In the genomic region with DNA sequence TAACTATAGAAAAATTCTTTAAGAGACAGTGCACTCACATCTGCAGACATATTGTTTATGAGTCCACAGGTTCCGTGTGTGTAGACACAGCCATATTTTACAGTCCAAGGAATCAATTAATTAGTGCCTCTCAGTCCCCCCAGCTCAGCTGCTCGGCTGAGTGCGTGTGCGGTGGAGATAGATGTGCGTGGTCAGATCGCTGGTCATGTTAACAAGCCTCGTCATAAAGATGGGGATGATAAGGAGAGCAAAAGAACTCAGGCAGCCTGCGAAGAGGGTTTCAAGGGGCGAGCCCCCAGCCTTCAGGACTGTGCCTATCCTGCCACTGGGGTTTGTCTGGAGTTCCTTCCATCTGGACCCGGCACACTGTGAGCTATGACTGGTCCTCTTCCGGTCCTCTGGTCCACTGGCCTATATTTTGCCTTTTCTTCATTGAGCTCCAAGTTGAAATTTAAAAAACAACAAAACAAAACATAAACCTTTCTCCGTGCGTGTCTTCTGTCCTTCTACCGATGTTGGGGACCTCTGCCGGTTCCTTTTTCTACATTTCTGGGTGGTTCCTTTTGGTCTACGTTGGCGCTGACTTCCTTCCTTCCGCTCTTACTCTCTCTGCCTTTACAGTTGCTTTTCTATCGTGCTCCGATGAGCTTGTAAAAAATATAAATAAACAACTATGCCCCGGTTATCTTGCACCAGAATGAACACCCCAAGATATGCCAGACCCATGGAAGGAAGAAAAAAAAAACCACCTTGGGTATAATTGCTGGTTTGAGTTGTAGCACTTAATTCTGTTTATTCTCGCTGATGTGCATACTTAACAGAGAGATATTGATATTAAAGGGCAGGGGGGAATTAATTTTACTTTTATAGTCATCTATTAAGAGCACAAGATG, we compare ENCODE assay signal across 30 mouse cellular contexts. TPM values are rescaled to one million over a fixed set of nuclear protein-coding genes. Genes with fewer than 3 reads are reported as not detected.
DNase-seq lines count a peak whose midpoint lies in the region; ATAC-seq and TF ChIP-seq lines count a peak whose summit lies in the region.
"Had no signal": no experiment of that assay in that cellular context is flagged by ENCODE, and none has a peak within 500 bp of the region (broad histone marks: within the 10 kb centered on the region; RNA-seq: fewer than 3 reads in every experiment).

No protein-coding gene starts in this region.

- peak overlapping the region; percentile 47 for H3K4me2 ChIP-seq in neural tube, embryonic 12.5 days (replicated peaks)
- H3K4me2 ChIP-seq in myocyte (ENCODE audit: low read depth), result peak overlapping the region; percentile 100
- H3K4me2 ChIP-seq in intestine, postnatal 0 days (replicated peaks; ENCODE audit: low read depth), result no peak overlapping the region
- no peak overlapping the region for H3K4me2 ChIP-seq in liver, embryonic 12.5 days
- H3K4me2 ChIP-seq: embryonic facial prominence, embryonic 13.5 days; heart, embryonic 15.5 days; hindbrain, embryonic 12.5 days; liver, embryonic 11.5 days; midbrain, embryonic 11.5 days had no signal

- no peak for DNase-seq in neural tube, embryonic 10.5 days (ENCODE audit: extremely low spot score, low spot score)
- DNase-seq in limb, embryonic 10.5 days (ENCODE audit: low spot score), result no peak
- DNase-seq in ovary, postnatal 10 days (ENCODE audit: low spot score), result no peak
- DNase-seq: adrenal gland, postnatal 25 days; cerebellum, adult 11-12 months; cerebellum, postnatal 10 days; gastrocnemius, postnatal 10 days; heart, postnatal 36 days; liver, postnatal 0 days; lung, postnatal 36 days had no signal

- H3K36me3 ChIP-seq in neural tube, embryonic 12.5 days, result no peaks in the 10 kb centered on the region
- H3K36me3 ChIP-seq in limb, embryonic 10.5 days, result no peaks in the 10 kb centered on the region
- H3K36me3 ChIP-seq in myocyte (ENCODE audit: control insufficient read depth, insufficient read depth), result no peaks in the 10 kb centered on the region
- no peaks in the 10 kb centered on the region for H3K36me3 ChIP-seq in intestine, postnatal 0 days (ENCODE audit: control insufficient read depth, insufficient read depth)
- no peaks in the 10 kb centered on the region for H3K36me3 ChIP-seq in liver, embryonic 12.5 days
- H3K36me3 ChIP-seq: embryonic facial prominence, embryonic 13.5 days; forebrain, embryonic 10.5 days; heart, embryonic 10.5 days; heart, embryonic 15.5 days; hindbrain, embryonic 12.5 days had no signal

- no peaks in the 10 kb centered on the region for H3K9me3 ChIP-seq in neural tube, embryonic 12.5 days
- H3K9me3 ChIP-seq in limb, embryonic 10.5 days (replicated peaks), result no peaks in the 10 kb centered on the region
- H3K9me3 ChIP-seq in intestine, postnatal 0 days (ENCODE audit: control insufficient read depth), result no peaks in the 10 kb centered on the region
- no peaks in the 10 kb centered on the region for H3K9me3 ChIP-seq in liver, embryonic 12.5 days (replicated peaks)
- H3K9me3 ChIP-seq: embryonic facial prominence, embryonic 13.5 days; forebrain, embryonic 10.5 days; heart, embryonic 10.5 days; heart, embryonic 15.5 days; hindbrain, embryonic 12.5 days had no signal

- peaks cover 25% of the 10 kb centered on the region for H3K79me2 ChIP-seq in myocyte (ENCODE audit: control insufficient read depth, insufficient read depth)

- H3K27ac ChIP-seq in neural tube, embryonic 12.5 days, result no peak overlapping the region
- peak overlapping the region; percentile 8; the same call in 1 of the 2 replicates for H3K27ac ChIP-seq in limb, embryonic 10.5 days
- no peak overlapping the region for H3K27ac ChIP-seq in intestine, postnatal 0 days (ENCODE audit: low read depth, low read length)
- H3K27ac ChIP-seq in liver, embryonic 12.5 days, result no peak overlapping the region
- H3K27ac ChIP-seq: embryonic facial prominence, embryonic 13.5 days; forebrain, embryonic 10.5 days; heart, embryonic 10.5 days; heart, embryonic 15.5 days; hindbrain, embryonic 12.5 days; layer of hippocampus, adult 2 months had no signal

- peaks cover 10% of the 10 kb centered on the region; the same call in 1 of the 2 replicates for H3K4me1 ChIP-seq in neural tube, embryonic 12.5 days
- peaks cover 28% of the 10 kb centered on the region for H3K4me1 ChIP-seq in limb, embryonic 10.5 days
- H3K4me1 ChIP-seq in intestine, postnatal 0 days (replicated peaks; ENCODE audit: control insufficient read depth, insufficient read depth, low read length), result no peaks in the 10 kb centered on the region
- no peaks in the 10 kb centered on the region for H3K4me1 ChIP-seq in liver, embryonic 12.5 days
- H3K4me1 ChIP-seq: embryonic facial prominence, embryonic 13.5 days had no signal

- peak overlapping the region; percentile 16; the same call in 1 of the 2 replicates for H3K4me3 ChIP-seq in neural tube, embryonic 12.5 days
- 0 out of 2 replicates have a peak overlapping the region, but pooled peaks have one; percentile 18 for H3K4me3 ChIP-seq in limb, embryonic 10.5 days
- H3K4me3 ChIP-seq in myocyte, result peak overlapping the region; percentile 26
- no peak overlapping the region for H3K4me3 ChIP-seq in intestine, postnatal 0 days (ENCODE audit: low read depth, low read length)
- no peak overlapping the region for H3K4me3 ChIP-seq in liver, embryonic 12.5 days
- H3K4me3 ChIP-seq: embryonic facial prominence, embryonic 13.5 days; forebrain, embryonic 10.5 days; heart, embryonic 10.5 days; heart, embryonic 15.5 days; hindbrain, embryonic 12.5 days; layer of hippocampus, adult 2 months had no signal

- H3K9ac ChIP-seq in neural tube, embryonic 12.5 days, result 0 out of 2 replicates have a peak overlapping the region, but pooled peaks have one; percentile 19
- H3K9ac ChIP-seq in intestine, postnatal 0 days (ENCODE audit: low read depth, low read length), result no peak overlapping the region
- no peak overlapping the region for H3K9ac ChIP-seq in liver, embryonic 12.5 days
- H3K9ac ChIP-seq: embryonic facial prominence, embryonic 13.5 days; heart, embryonic 15.5 days; hindbrain, embryonic 12.5 days; liver, postnatal 0 days had no signal

- no peak for ATAC-seq in neural tube, embryonic 12.5 days (ENCODE audit: low FRiP score, low read depth)
- ATAC-seq in intestine, postnatal 0 days, result no peak
- no peak for ATAC-seq in liver, embryonic 12.5 days
- ATAC-seq: forebrain, embryonic 16.5 days; intestine, embryonic 16.5 days; liver, postnatal 0 days had no signal

- peaks cover 98% of the 10 kb centered on the region for H3K27me3 ChIP-seq in neural tube, embryonic 12.5 days (replicated peaks)
- H3K27me3 ChIP-seq in limb, embryonic 10.5 days (ENCODE audit: low read depth, poor library complexity, severe bottlenecking), result peaks cover 100% of the 10 kb centered on the region
- no peaks in the 10 kb centered on the region for H3K27me3 ChIP-seq in myocyte (ENCODE audit: control insufficient read depth, insufficient read depth, insufficient read length)
- peaks cover 99% of the 10 kb centered on the region for H3K27me3 ChIP-seq in intestine, postnatal 0 days (replicated peaks; ENCODE audit: control insufficient read depth, insufficient read depth, low read length)
- peaks cover 99% of the 10 kb centered on the region for H3K27me3 ChIP-seq in liver, embryonic 12.5 days (replicated peaks)

- WGBS in neural tube, embryonic 12.5 days, result 7% methylated on average over 22 of the region's 22 CpGs
- 10% methylated on average over 22 of the region's 22 CpGs for WGBS in limb, embryonic 10.5 days
- WGBS in intestine, postnatal 0 days, result 13% methylated on average over 22 of the region's 22 CpGs
- WGBS in liver, embryonic 12.5 days (ENCODE audit: insufficient replicate concordance), result 11% methylated on average over 22 of the region's 22 CpGs

- TF ChIP-seq POLR2A in myocyte (IDR thresholded peaks at IDR 0.05; ENCODE audit: insufficient read length, low read depth), result no peak

- no peak for TF ChIP-seq CTCF in intestine, postnatal 0 days (IDR thresholded peaks at IDR 0.05; ENCODE audit: low read depth)

- H3ac ChIP-seq in myocyte (ENCODE audit: control insufficient read depth, insufficient read length), result no peak overlapping the region

RNA-seq across cellular contexts. Expression of a gene that starts 8.8 kb away (rescaled TPM):
- polyA plus RNA-seq in neural tube, embryonic 12.5 days (2016; fragmentation: Nextera tagmentation; extraction: Ambion mirVana), result 4.3 and 5.7 TPM in 2 replicates
- polyA plus RNA-seq in limb, embryonic 10.5 days (2016; fragmentation: Nextera tagmentation; extraction: Ambion mirVana), result 2.4 and 4.7 TPM in 2 replicates
- 20.5 TPM for polyA plus RNA-seq in myocyte (2012; fragmentation: generic; extraction: Trizol)
- polyA plus RNA-seq in intestine, postnatal 0 days (2015; fragmentation: Nextera tagmentation; extraction: Ambion mirVana), result not detected in 2 replicates
- polyA plus RNA-seq in liver, embryonic 12.5 days (2016; fragmentation: Nextera tagmentation; extraction: Ambion mirVana), result not detected in 2 replicates
- polyA plus RNA-seq: embryonic facial prominence, embryonic 13.5 days; forebrain, embryonic 10.5 days; forebrain, embryonic 16.5 days; heart, embryonic 10.5 days; heart, embryonic 15.5 days; hindbrain, embryonic 12.5 days; liver, embryonic 11.5 days; liver, postnatal 0 days; lung, embryonic 16.5 days; midbrain, embryonic 11.5 days; midbrain, postnatal 0 days; small intestine, adult 2 months; stomach, embryonic 14.5 days; testis, adult 2 months had no signal

RNA-seq across cellular contexts. Expression of a gene that starts 8.9 kb away (rescaled TPM):
- polyA plus RNA-seq in neural tube, embryonic 12.5 days (2016; fragmentation: Nextera tagmentation; extraction: Ambion mirVana), result 8.1 and 14.2 TPM in 2 replicates
- 0.36 TPM in 1 of 2 replicates, not detected in the other for polyA plus RNA-seq in limb, embryonic 10.5 days (2016; fragmentation: Nextera tagmentation; extraction: Ambion mirVana)
- 5.6 TPM for polyA plus RNA-seq in myocyte (2012; fragmentation: generic; extraction: Trizol)
- polyA plus RNA-seq in intestine, postnatal 0 days (2015; fragmentation: Nextera tagmentation; extraction: Ambion mirVana), result not detected in 2 replicates
- polyA plus RNA-seq in liver, embryonic 12.5 days (2016; fragmentation: Nextera tagmentation; extraction: Ambion mirVana), result not detected in 2 replicates
- polyA plus RNA-seq: embryonic facial prominence, embryonic 13.5 days; forebrain, embryonic 10.5 days; forebrain, embryonic 16.5 days; heart, embryonic 10.5 days; heart, embryonic 15.5 days; hindbrain, embryonic 12.5 days; intestine, embryonic 16.5 days; kidney, embryonic 14.5 days; liver, embryonic 11.5 days; liver, postnatal 0 days; lung, embryonic 16.5 days; midbrain, embryonic 11.5 days; midbrain, postnatal 0 days; small intestine, adult 2 months; stomach, embryonic 14.5 days; testis, adult 2 months had no signal

RNA-seq across cellular contexts. Expression of a gene that starts 21.2 kb away (rescaled TPM):
- polyA plus RNA-seq in neural tube, embryonic 12.5 days (2016; fragmentation: Nextera tagmentation; extraction: Ambion mirVana), result 62.1 and 77.3 TPM in 2 replicates
- 21.4 and 51.4 TPM in 2 replicates for polyA plus RNA-seq in limb, embryonic 10.5 days (2016; fragmentation: Nextera tagmentation; extraction: Ambion mirVana)
- polyA plus RNA-seq in myocyte (2012; fragmentation: generic; extraction: Trizol), result 43.5 TPM
- polyA plus RNA-seq in intestine, postnatal 0 days (2015; fragmentation: Nextera tagmentation; extraction: Ambion mirVana), result 0.25 TPM in 1 of 2 replicates, not detected in the other
- not detected in 2 replicates for polyA plus RNA-seq in liver, embryonic 12.5 days (2016; fragmentation: Nextera tagmentation; extraction: Ambion mirVana)
- polyA plus RNA-seq: forebrain, embryonic 10.5 days; forebrain, embryonic 16.5 days; heart, embryonic 15.5 days; hindbrain, embryonic 12.5 days; liver, postnatal 0 days; lung, embryonic 16.5 days; midbrain, embryonic 11.5 days; midbrain, postnatal 0 days; small intestine, adult 2 months; stomach, embryonic 14.5 days had no signal

RNA-seq across cellular contexts. Expression of a gene that starts 21.8 kb away (rescaled TPM):
- polyA plus RNA-seq in neural tube, embryonic 12.5 days (2016; fragmentation: Nextera tagmentation; extraction: Ambion mirVana), result 32.1 and 35.5 TPM in 2 replicates
- polyA plus RNA-seq in limb, embryonic 10.5 days (2016; fragmentation: Nextera tagmentation; extraction: Ambion mirVana), result 10.6 and 12.7 TPM in 2 replicates
- polyA plus RNA-seq in myocyte (2012; fragmentation: generic; extraction: Trizol), result 1.2 TPM
- polyA plus RNA-seq in intestine, postnatal 0 days (2015; fragmentation: Nextera tagmentation; extraction: Ambion mirVana), result 3.4 and 3.9 TPM in 2 replicates
- 0.92 and 1.2 TPM in 2 replicates for polyA plus RNA-seq in liver, embryonic 12.5 days (2016; fragmentation: Nextera tagmentation; extraction: Ambion mirVana)
- polyA plus RNA-seq: forebrain, embryonic 10.5 days; forebrain, embryonic 16.5 days; liver, postnatal 0 days; midbrain, embryonic 11.5 days; midbrain, postnatal 0 days had no signal

RNA-seq across cellular contexts. Expression of a gene that starts 24.5 kb away (rescaled TPM):
- 6.5 and 17.7 TPM in 2 replicates for polyA plus RNA-seq in neural tube, embryonic 12.5 days (2016; fragmentation: Nextera tagmentation; extraction: Ambion mirVana)
- polyA plus RNA-seq in limb, embryonic 10.5 days (2016; fragmentation: Nextera tagmentation; extraction: Ambion mirVana), result 0.51 and 1.2 TPM in 2 replicates
- polyA plus RNA-seq in myocyte (2012; fragmentation: generic; extraction: Trizol), result 5.8 TPM
- not detected in 2 replicates for polyA plus RNA-seq in intestine, postnatal 0 days (2015; fragmentation: Nextera tagmentation; extraction: Ambion mirVana)
- not detected in 2 replicates for polyA plus RNA-seq in liver, embryonic 12.5 days (2016; fragmentation: Nextera tagmentation; extraction: Ambion mirVana)
- polyA plus RNA-seq: forebrain, embryonic 10.5 days; forebrain, embryonic 16.5 days; heart, embryonic 10.5 days; heart, embryonic 15.5 days; intestine, embryonic 16.5 days; kidney, embryonic 14.5 days; liver, embryonic 11.5 days; liver, postnatal 0 days; lung, embryonic 16.5 days; midbrain, postnatal 0 days; small intestine, adult 2 months; stomach, embryonic 14.5 days; testis, adult 2 months had no signal

Comparison
In these comparisons a context has a peak if more than half of its experiments do, and no peak if none do; other contexts are left out.
1. H3K4me2 ChIP-seq: peak in neural tube, embryonic 12.5 days (single experiment) and myocyte (single experiment); none in intestine, postnatal 0 days (single experiment) and liver, embryonic 12.5 days (single experiment).
2. H3K4me3 ChIP-seq: peak in neural tube, embryonic 12.5 days (single experiment), limb, embryonic 10.5 days (single experiment) and myocyte (single experiment); none in intestine, postnatal 0 days (single experiment) and liver, embryonic 12.5 days (single experiment).
3. RNA of a gene that starts 21.2 kb away (polyA plus RNA-seq): 62.1 to 77.3 TPM in neural tube, embryonic 12.5 days, 21.4 to 51.4 TPM in limb, embryonic 10.5 days and 43.5 TPM in myocyte (single experiment); 0.25 TPM in intestine, postnatal 0 days and not detected in liver, embryonic 12.5 days; every median in the first group is over 10 times any median in the second.